Mouse (Mus musculus) cerebellum, adult 11-12 months (tissue): Measurements from ENCODE around the gene B4gat1.

Source experiments
- DNase-seq: peaks from one replicate; pipeline ENCODE4 v3.0.0; 2022

Gene B4gat1

DNA sequence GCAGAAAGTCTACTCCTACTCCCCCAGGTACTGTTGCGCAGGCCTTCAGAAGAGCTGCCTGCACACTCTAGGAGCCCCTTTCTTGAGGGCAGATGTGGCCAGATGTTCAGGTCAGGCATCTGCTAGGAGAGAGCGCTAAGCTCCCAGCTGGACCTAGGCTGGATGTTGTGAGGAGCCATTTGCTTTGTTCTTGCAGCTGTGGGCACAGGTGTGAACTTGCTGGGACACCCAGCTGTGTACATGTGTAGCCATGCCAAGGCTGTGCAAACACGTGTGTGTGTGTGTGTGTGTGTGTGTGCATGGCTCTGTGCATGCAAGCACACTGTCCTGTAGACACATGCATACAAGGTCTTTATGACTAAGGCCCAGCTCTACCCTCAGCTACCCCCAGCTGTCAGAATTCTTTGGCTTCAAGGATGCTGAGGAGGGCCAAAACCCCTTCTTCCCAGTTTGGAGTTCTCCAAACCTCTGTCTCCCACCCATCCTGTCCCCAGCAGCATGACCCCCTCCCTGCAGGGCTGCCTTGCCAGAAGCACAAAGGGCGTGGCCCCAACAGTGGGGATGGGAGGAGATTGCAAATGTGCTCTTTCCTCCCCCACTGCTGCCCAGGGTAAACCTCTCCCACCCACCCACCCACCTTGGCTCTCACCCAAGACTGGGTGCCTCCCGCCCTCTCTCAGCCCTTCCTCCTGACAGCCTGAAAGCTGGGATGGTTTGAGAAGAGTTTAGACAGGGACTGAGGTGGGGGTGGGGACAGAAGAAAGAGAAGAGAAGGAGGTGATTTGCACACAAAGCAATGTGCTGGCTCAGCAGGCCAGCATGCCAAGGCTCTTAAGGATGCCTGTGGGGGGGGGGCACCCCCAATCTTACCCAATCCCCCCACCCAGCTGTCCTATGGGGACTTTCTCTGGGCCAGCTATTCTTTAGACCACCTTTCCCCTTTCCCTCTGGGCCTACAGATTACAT lies 22.0 kb downstream of the B4gat1 start:
- no peak for DNase-seq

- DNase-seq: no peak
These were observed 23.4 kb downstream of the B4gat1 start for GRCm38 (mm10) chr19:5062041-5062440.

DNA sequence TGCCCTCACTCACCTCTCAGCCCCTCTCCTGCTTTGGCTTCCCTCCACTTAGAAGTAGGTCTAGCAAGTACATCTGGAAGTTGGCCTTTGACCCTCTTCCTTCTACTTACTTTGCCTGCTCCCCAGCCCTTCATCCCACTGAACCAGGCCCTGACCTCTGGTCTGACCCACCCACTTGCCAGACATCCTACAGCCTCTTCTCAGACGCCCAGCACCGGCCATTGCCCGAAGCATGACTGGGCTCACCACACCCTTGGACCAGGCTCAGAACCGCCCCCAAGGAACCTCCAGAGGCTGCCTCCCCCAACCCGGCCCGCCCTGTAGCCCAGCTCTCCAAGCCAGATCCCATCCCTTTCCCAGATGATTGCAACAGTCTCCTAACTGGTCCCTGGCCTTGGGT lies 23.8 kb downstream of the B4gat1 start:
- no peak for DNase-seq

DNA sequence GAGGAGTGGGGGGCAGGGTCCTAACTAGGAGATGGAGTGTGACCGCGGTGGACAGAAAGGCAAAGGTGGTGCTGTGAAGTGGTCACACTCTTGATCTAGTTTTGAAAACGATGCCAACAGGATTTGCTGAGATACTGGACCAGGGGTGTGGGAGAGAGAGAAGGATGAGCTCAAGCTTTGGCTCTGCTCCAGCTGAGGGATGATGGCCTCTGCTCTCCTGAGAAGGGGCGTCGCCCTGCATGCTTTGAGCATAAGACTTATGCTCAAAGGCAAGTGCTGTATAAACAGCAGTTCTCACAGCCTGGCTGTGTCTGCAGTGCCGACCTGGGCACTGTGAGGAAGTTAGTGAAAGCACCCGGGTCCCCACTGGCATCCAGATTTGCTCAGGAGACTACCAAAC lies 26.5 kb downstream of the B4gat1 start:
- DNase-seq: no peak

GRCm38 (mm10) chr19:5067040-5067799 lies 28.6 kb downstream of the B4gat1 start:
- no peak for DNase-seq

DNA sequence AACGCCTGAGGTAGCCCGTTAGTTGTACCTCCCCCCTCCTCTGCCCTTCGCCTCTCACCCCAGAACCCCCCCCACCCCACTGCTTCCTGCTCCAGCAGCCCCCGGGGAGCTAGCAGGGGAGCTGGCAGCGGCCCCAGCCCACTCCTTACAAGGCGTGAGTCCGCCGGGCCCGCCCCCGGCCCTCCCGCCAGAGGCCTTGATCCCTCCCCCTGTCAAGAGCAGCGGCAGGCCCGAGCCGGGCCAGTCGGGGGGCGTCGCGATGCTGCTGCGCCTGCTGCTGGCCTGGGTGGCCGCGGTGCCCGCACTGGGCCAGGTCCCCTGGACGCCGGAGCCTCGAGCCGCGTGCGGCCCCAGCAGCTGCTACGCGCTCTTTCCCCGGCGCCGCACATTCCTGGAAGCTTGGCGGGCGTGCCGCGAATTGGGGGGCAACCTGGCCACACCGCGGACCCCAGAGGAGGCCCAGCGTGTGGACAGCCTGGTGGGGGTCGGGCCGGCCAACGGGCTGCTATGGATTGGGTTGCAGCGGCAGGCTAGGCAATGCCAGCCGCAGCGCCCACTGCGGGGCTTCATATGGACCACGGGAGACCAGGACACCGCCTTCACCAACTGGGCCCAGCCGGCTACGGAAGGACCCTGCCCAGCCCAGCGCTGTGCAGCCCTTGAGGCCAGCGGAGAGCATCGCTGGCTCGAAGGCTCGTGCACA lies 29.4 kb downstream of the B4gat1 start, which contains the start of gene Cd248:
Cd248 (plus strand) TSS at position 212 of the 703 bp plus-strand sequence.
- DNase-seq: peak; percentile 38

- DNase-seq: peak; percentile 47
These were observed 30.1 kb downstream of the B4gat1 start for GRCm38 (mm10) chr19:5068570-5069234.

GRCm38 (mm10) chr19:5069486-5069885 lies 30.9 kb downstream of the B4gat1 start:
- DNase-seq: peak; percentile 33

DNA sequence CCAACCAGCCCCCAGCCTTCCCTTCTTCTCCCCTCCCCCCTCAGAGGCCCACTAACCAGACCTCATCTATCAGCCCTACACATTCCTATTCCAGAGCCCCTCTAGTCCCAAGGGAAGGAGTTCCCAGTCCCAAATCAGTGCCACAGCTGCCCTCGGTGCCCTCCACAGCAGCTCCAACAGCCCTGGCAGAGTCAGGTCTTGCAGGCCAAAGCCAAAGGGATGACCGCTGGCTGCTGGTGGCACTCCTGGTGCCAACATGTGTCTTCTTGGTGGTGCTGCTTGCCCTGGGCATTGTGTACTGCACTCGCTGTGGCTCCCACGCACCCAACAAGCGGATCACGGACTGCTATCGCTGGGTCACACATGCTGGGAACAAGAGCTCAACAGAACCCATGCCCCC lies 31.4 kb downstream of the B4gat1 start:
- DNase-seq: peak; percentile 31

DNA sequence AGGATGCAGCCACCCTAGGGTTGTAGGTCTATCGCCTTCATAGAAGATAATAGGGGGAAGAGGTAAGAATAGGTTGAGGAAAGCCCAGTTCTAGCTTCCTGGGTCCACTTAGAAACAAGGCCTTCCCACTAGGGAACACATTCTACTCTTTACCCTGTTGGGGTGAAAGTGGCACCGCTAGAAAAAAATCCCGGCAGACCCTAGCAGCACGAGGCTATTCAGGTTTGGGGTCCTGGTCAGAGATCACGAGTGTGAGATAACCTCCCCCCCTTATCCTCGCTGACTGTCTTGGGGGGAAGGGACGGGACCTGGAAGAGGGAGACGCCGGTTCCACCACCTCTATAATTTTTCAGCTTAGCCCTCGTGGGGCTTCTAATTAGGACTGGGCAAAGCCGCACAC lies 32.5 kb downstream of the B4gat1 start:
- no peak for DNase-seq

GRCm38 (mm10) chr19:5071545-5072369 lies 33.1 kb downstream of the B4gat1 start:
- peak; percentile 68 for DNase-seq

GRCm38 (mm10) chr19:5072389-5073019 lies 33.9 kb downstream of the B4gat1 start:
- peak; percentile 27 for DNase-seq

- DNase-seq: peak; percentile 46
These were observed 34.4 kb downstream of the B4gat1 start for GRCm38 (mm10) chr19:5073028-5073427.

DNA sequence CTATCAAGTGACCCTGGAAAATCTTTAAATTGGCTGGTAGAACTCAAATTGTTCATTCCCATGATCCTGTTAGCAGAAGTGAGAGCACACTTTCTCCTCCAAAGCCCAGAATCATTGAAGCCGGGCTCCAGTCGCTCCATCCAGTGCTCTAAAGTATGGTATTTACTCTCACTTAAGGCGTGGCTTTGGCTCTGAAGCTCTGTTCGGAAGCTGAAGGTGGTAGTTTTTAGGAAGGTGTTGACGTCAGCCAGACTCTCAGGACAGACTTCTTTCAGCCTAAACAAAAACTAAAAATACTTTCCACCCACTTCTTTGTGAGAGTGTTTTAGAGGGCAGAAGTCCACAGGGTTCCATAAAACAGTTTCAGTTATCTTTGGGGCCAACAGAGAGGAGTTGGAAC lies 34.9 kb downstream of the B4gat1 start:
- DNase-seq: no peak

DNA sequence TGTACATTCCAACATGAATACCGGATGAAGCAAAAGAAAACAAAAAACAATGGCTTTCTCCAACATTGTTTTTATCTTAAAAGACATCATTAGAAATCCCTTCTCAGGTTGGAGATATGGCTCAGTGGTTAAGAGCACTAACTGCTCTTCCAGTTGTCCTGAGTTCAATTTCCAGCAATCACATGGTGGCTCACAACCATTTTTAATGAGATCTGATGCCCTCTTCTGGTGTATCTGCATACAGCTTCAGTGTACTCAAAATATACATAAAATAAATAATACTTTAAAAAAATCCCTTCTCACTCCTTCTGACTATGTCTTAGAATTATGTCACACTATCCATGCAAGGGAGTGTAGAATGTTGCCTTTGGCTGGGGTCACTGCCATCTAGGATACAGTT lies 40.7 kb downstream of the B4gat1 start:
- no peak for DNase-seq

GRCm38 (mm10) chr19:5082005-5082404 lies 43.4 kb downstream of the B4gat1 start:
- DNase-seq: peak; percentile 59

DNA sequence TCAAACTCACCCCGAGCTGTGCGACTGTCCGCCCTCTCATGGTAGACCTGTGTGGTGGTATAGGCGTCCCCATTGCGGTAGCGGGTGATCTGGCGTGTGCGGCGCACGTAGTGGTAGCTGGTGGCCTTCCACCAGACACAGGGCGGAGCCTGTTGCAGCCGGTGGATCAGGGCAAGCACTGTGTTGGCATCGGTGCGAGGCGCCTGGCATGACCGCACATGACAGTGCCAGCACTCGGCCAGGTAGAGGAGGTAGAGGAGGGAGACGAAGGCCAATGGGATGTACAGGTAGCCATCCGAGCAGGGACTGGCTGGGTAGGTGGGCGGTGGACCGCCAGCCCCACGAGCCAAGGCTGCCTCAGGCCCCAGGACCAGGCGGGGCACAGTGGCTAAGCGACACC lies 44.0 kb downstream of the B4gat1 start:
- no peak for DNase-seq

- DNase-seq: peak; percentile 58
These were observed 45.6 kb downstream of the B4gat1 start for GRCm38 (mm10) chr19:5083961-5084833.

DNA sequence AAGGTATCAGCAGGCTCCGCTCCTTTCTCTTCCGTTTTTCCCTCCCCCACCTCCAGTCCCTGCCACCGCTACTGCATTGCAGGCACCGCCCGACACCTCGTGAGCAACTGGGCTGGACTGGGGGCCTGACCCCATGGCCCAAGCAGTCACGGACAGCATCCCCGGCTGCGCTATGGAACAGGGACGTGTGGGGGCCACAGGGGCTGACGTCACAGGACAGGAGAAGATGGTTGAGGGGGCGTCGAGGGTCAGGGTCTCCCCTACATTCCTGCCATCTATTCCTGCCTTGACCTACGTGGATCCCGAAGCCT lies 46.2 kb downstream of the B4gat1 start:
- DNase-seq: no peak

GRCm38 (mm10) chr19:5085145-5085863 lies 46.7 kb downstream of the B4gat1 start, which contains the start of gene Tmem151a:
Gene Tmem151a, minus strand, starts transcription at chr19:5085531.
- DNase-seq: peak; percentile 82
